Mouse (Mus musculus) G1E (cell line): ENCODE measurements around the gene Pdia5. TPM values are rescaled to one million over a fixed set of nuclear protein-coding genes. Genes with fewer than 3 reads are reported as not detected.

ENCODE experiments used
- ATAC-seq: 2 replicates; pipeline ENCODE4 v1.8.0; 2016; ENCODE audit warnings: mild to moderate bottlenecking; ENCODE audit not compliant: insufficient number of reproducible peaks, poor library complexity, low FRiP score, severe bottlenecking; ENCODE audit errors: extremely low read depth
- DNase-seq: peaks from one replicate; pipeline ENCODE4 v3.0.0; 2012; ENCODE audit warnings: low spot score
- H3K27me3 ChIP-seq: 2 replicates; pipeline ENCODE4 v1.6.1; 2012; ENCODE audit warnings: mild to moderate bottlenecking, low read length, inconsistent platforms; ENCODE audit not compliant: insufficient read depth
- H3K36me3 ChIP-seq: replicated peaks from 2 replicates; pipeline ENCODE3; 2012; ENCODE audit warnings: mild to moderate bottlenecking, inconsistent platforms
- H3K4me1 ChIP-seq: 2 replicates; pipeline ENCODE4 v1.6.1; 2012; ENCODE audit warnings: low read depth, low read length, inconsistent platforms, mixed read lengths; ENCODE audit not compliant: insufficient read depth
- H3K4me3 ChIP-seq: 2 replicates; pipeline ENCODE4 v1.5.1; 2012; ENCODE audit warnings: low read depth, mild to moderate bottlenecking, inconsistent platforms, low read length, moderate library complexity, mixed read lengths
- H3K9me3 ChIP-seq: replicated peaks from 2 replicates; pipeline ENCODE4 v1.6.1; 2012; ENCODE audit warnings: inconsistent platforms
- CTCF ChIP-seq: IDR thresholded peaks from 2 replicates; pipeline ENCODE4 v1.5.1; 2012; ENCODE audit warnings: low read depth, low read length, inconsistent platforms, mixed read lengths
- GATA1 ChIP-seq: IDR thresholded peaks from 2 replicates; pipeline ENCODE4 v1.6.1; 2012; ENCODE audit warnings: borderline replicate concordance, low read length, inconsistent platforms, mixed read lengths
- GATA2 ChIP-seq: IDR thresholded peaks from 2 replicates; pipeline ENCODE4 v1.6.1; 2012; ENCODE audit warnings: low read depth, low read length, inconsistent platforms, borderline replicate concordance
- POLR2AphosphoS5 ChIP-seq: IDR thresholded peaks from 2 replicates; pipeline ENCODE4 v1.6.1; 2012; ENCODE audit warnings: low read depth, low read length, inconsistent platforms; ENCODE audit not compliant: insufficient replicate concordance
- TAL1 ChIP-seq: conservative IDR thresholded peaks from 2 replicates; pipeline ENCODE4 v1.6.1; 2012; ENCODE audit warnings: low read depth, low read length, inconsistent platforms, mixed read lengths
- polyA plus RNA-seq: library from polyadenylated mRNA; stranded (reverse); fragments of >175 nt; gene quantifications from 2 replicates; pipeline ENCODE4 v1.2.3, GENCODE M21; 2012
- total RNA-seq, 2 experiments: library from RNA; stranded (forward) in 1 of 2; stranded (reverse) in 1 of 2; fragments of 200-1000 nt in 1 of 2; fragments of >200 nt in 1 of 2; fragmentation: Nextera tagmentation in 1 of 2; gene quantifications; 2 replicates each; pipeline ENCODE4 v1.2.3; 2014 to 2017

The Pdia5 gene
- total and polyA plus RNA-seq, 3 experiments: not detected

DNA sequence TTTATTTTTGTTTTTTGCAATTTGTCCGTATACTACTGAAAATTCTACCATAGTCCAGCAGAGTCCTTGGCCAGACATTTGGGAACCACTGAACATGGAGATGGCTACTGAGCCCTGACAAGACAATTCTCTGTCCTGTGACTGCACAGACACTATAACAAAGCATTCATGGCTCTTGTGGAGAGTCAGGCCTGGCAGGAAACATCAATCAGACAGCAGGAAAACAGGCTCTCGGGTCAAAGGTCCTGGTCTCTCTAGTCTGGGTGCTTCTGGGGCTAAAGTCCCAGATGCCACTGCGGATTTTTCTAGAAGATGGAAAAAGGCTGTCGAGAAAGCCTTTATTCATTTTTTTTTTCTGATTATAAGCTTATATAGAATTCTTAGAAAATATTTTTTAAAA, 3.6 kb downstream of the Pdia5 start:
- H3K4me3 ChIP-seq: no peak overlapping the region
- H3K4me1 ChIP-seq: no peaks in the 10 kb centered on the region
- H3K36me3 ChIP-seq: no peaks in the 10 kb centered on the region
- DNase-seq: no peak
- H3K27me3 ChIP-seq: peaks cover 29% of the 10 kb centered on the region
- H3K9me3 ChIP-seq: no peaks in the 10 kb centered on the region
- TF ChIP-seq CTCF: no peak
- no peak for TF ChIP-seq GATA2
- TF ChIP-seq POLR2AphosphoS5: no peak
- TF ChIP-seq TAL1: no peak
- no peak for TF ChIP-seq GATA1
- no peak for ATAC-seq

DNA sequence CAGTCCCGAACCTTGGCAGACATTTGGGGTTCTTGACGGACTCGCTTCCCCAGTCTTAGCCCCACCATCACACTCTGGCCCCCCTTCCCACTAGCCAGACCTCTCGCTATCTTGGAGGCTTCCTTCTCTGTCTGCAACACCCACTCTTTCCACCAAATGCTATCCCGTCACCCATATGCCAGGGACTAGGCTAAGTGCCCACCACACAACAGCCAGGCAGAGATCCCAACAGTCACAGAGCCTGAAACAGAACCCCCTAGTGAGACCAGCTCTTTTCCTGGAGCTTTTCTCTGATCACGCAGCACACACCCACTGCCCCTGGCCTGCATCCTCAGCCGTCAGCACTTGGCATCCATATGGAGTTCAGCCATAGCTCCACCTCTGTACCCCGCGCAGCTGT, 5.0 kb downstream of the Pdia5 start:
- ATAC-seq: no peak
- no peak for DNase-seq
- Histone ChIP-seq H3K27me3 (peaks cover 27% of the 10 kb centered on the region), H3K4me3 (no peak overlapping the region), H3K4me1 (no peaks in the 10 kb centered on the region), H3K9me3 (no peaks in the 10 kb centered on the region), H3K36me3 (no peaks in the 10 kb centered on the region)
- TF ChIP-seq CTCF: no peak
- TF ChIP-seq POLR2AphosphoS5: no peak
- no peak for TF ChIP-seq GATA1
- TF ChIP-seq TAL1: no peak
- TF ChIP-seq GATA2: no peak

- Histone ChIP-seq H3K4me1 (no peaks in the 10 kb centered on the region), H3K9me3 (no peaks in the 10 kb centered on the region), H3K4me3 (no peak overlapping the region), H3K27me3 (peaks cover 24% of the 10 kb centered on the region), H3K36me3 (no peaks in the 10 kb centered on the region)
- ATAC-seq (no peak), DNase-seq (no peak)
- TF ChIP-seq POLR2AphosphoS5 (no peak), CTCF (no peak), GATA1 (no peak), TAL1 (no peak), GATA2 (no peak)
Measured at GRCm38 (mm10) chr16:35484526-35485233, 6.0 kb downstream of the Pdia5 start.

- Histone ChIP-seq H3K4me3 (no peak overlapping the region), H3K9me3 (no peaks in the 10 kb centered on the region), H3K36me3 (no peaks in the 10 kb centered on the region), H3K27me3 (peaks cover 24% of the 10 kb centered on the region), H3K4me1 (no peaks in the 10 kb centered on the region)
- ATAC-seq: no peak
- DNase-seq: no peak
- TF ChIP-seq CTCF (no peak), TAL1 (no peak), GATA1 (no peak), GATA2 (no peak), POLR2AphosphoS5 (no peak)
Measured at GRCm38 (mm10) chr16:35484105-35484504, 6.6 kb downstream of the Pdia5 start.

DNA sequence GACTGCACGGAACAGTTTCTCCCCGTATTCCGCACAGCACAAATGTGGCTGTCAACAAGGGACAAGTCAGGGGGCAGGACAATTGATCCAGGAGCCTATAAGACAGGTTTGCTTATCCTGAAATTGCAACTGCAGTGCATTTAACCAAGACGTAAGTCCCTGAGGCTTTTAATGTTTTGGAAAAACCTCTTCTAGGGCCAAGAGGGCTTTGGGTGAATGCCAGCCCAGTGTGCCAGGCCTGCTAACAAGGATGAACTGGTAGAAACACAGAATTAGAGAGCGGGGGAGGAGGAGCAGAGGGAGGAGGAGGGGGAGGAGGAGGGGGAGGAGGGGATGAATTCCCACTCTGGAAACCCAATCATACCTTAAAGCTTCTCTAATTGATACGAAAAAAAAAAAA, 11.4 kb downstream of the Pdia5 start:
- TF ChIP-seq CTCF (no peak), GATA2 (no peak), POLR2AphosphoS5 (no peak), GATA1 (no peak), TAL1 (no peak)
- H3K9me3 ChIP-seq: no peaks in the 10 kb centered on the region
- peaks cover 16% of the 10 kb centered on the region for H3K27me3 ChIP-seq
- H3K4me3 ChIP-seq: no peak overlapping the region
- ATAC-seq (no peak), DNase-seq (no peak)
- H3K4me1 ChIP-seq: no peaks in the 10 kb centered on the region
- H3K36me3 ChIP-seq: no peaks in the 10 kb centered on the region

DNA sequence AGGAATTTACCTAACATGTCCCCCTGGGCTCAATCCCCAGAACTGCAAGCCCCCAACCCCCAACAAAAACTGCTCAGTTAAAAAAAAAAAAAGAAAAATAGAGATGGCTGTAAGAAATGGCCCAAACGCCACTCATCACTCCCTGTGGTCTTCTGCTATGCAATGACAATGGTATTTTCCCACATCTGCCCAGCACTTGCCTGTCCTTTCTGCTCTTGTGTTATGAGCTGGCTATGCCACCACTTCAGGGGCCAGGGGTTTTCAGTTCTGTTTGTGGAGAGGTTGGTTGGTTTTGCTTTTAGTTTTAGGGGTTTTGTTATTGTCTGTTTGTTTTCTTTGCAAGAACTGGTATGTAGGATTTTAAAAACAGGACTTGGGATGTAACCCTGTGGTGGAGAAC, 13.4 kb downstream of the Pdia5 start:
- H3K36me3 ChIP-seq: no peaks in the 10 kb centered on the region
- no peak for TF ChIP-seq GATA1
- no peak for TF ChIP-seq TAL1
- TF ChIP-seq GATA2: no peak
- no peak for TF ChIP-seq CTCF
- no peak for TF ChIP-seq POLR2AphosphoS5
- H3K27me3 ChIP-seq: peaks cover 15% of the 10 kb centered on the region
- H3K4me3 ChIP-seq: no peak overlapping the region
- no peak for DNase-seq
- ATAC-seq: no peak
- H3K4me1 ChIP-seq: no peaks in the 10 kb centered on the region
- H3K9me3 ChIP-seq: no peaks in the 10 kb centered on the region
